Mouse (Mus musculus) left cerebral cortex, adult 2 months (tissue): ENCODE data around the gene Atp6v0a4. TPM values are rescaled to one million over a fixed set of nuclear protein-coding genes. Genes with fewer than 3 reads are reported as not detected.

Experiments
- DNase-seq, 2 experiments: peaks; one replicate each; pipeline ENCODE4 v3.0.0; 2021 to 2022; ENCODE audit warnings: low spot score in 2 of 2, mixed read lengths in 1 of 2; ENCODE audit errors: extremely low spot score in 1 of 2
- H3K27ac ChIP-seq: fragments of 200-600 bp; 2 replicates; pipeline ENCODE4 v1.8.1; 2022
- H3K4me3 ChIP-seq: fragments of 200-600 bp; 2 replicates; pipeline ENCODE4 v1.8.1; 2022
- CTCF ChIP-seq: fragments of 200-600 bp; IDR thresholded peaks from 2 replicates; pipeline ENCODE4 v1.8.1; 2022; ENCODE audit warnings: antibody characterized with exemption, mild to moderate bottlenecking, moderate library complexity
- intact Hi-C: fragments of 180-260 bp; cut with DNase I; formaldehyde crosslinking; loops from one replicate; pipeline ENCODE4 v1.15.1; 2025
- total RNA-seq, 2 experiments: library from RNA; stranded (reverse); gene quantifications; 2 replicates each; pipeline ENCODE4 v1.2.3; 2021

The Atp6v0a4 gene
- total RNA-seq, 2 experiments from 2014 or later = 2.0 to 2.3 TPM

DNA sequence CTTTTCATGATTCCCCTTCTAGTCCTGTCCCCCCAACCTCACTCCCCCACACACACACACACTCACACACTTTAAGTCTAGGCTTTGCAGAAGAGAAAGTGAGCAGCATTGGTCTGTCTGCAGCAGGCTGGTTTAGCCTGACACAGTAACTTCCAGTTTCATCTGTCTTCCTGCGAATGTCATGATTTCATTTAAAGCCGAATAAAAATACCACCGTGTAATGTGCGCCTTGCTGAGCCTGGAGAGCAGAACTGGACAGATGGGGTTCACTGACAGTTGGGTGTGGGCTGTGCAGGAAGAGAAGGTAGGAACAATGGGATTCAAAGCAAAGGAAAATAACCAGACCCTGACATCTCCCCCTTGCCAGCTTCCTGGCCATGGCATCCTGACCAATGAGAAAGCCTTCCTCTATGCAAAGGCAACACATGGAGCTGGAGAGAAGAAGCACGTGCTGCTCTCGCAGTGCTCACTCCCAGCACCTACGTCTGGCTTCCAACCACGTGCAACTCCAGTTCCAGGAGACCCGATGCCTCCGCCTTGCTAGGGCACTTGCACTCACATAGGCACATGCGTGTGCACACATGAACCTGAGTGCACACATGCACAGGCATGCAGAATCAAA lies 58.8 kb downstream of the Atp6v0a4 start:
- peak; percentile 11 to 31 for DNase-seq
- peak overlapping the region; percentile 17; the same call in 1 of the 2 replicates for H3K4me3 ChIP-seq
- intact Hi-C loops = loop anchor here (1.0 to 10.0 kb wide), 5 partner anchors 58 to 711 kb away; partner anchors contain the start of gene Trim24
- TF ChIP-seq CTCF = no peak
- H3K27ac ChIP-seq = peak overlapping the region; percentile 62

DNA sequence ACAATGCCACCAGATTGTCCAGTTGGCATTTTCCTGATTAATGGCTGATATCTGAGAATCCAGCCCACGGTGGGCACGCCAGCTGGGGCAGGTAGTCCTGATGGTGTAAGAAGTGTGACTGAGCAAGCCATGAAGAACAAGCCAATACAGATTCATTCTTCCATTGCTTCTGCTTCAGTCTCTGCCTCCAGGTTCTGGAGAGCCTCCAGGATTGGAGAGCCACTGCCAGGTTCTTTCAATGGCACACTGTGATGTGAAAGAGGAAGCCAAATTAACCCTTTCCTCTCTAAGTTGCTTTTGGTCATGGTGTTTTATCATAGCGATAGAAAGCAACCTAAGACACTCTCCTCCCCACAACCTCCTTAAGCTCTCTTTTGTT lies 59.3 kb downstream of the Atp6v0a4 start:
- DNase-seq = peak; percentile 32 to 45
- intact Hi-C loops = loop anchor here (2.0 to 10.0 kb wide), 3 partner anchors 193 to 710 kb away; partner anchors contain the start of gene Trim24
- TF ChIP-seq CTCF = no peak
- Histone ChIP-seq H3K4me3 (no peak overlapping the region), H3K27ac (peak overlapping the region; percentile 62; the same call in 1 of the 2 replicates)

- Histone ChIP-seq H3K27ac (no peak overlapping the region), H3K4me3 (no peak overlapping the region)
- TF ChIP-seq CTCF = no peak
- intact Hi-C loops = loop anchor here (2.0 to 10.0 kb wide), 3 partner anchors 192 to 710 kb away; partner anchors contain the start of gene Trim24
- no peak for DNase-seq
Observed at GRCm38 (mm10) chr6:38064621-38065020, 59.8 kb downstream of the Atp6v0a4 start.

DNA sequence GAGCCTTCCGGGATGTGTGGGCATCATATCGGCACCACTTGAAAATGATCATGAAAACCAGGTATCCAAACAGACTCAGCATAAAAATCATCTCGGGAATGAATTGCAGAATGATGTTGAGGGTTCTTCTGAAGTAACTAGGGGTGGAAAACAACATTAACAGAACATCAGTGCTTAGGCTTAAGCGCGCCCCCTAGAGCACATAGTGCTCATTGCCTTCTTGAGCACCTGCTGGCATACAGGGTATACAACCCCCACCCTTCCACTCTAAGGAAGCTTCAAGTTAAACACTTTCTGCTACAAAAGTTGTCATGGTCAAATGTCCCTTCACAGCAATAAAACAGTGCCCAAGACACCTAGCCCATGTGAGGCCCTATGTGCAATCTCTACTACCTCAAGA lies 65.6 kb downstream of the Atp6v0a4 start:
- H3K4me3 ChIP-seq = no peak overlapping the region
- DNase-seq = no peak
- no peak overlapping the region for H3K27ac ChIP-seq
- intact Hi-C loops = no loop called here
- TF ChIP-seq CTCF = peak; percentile 37

DNA sequence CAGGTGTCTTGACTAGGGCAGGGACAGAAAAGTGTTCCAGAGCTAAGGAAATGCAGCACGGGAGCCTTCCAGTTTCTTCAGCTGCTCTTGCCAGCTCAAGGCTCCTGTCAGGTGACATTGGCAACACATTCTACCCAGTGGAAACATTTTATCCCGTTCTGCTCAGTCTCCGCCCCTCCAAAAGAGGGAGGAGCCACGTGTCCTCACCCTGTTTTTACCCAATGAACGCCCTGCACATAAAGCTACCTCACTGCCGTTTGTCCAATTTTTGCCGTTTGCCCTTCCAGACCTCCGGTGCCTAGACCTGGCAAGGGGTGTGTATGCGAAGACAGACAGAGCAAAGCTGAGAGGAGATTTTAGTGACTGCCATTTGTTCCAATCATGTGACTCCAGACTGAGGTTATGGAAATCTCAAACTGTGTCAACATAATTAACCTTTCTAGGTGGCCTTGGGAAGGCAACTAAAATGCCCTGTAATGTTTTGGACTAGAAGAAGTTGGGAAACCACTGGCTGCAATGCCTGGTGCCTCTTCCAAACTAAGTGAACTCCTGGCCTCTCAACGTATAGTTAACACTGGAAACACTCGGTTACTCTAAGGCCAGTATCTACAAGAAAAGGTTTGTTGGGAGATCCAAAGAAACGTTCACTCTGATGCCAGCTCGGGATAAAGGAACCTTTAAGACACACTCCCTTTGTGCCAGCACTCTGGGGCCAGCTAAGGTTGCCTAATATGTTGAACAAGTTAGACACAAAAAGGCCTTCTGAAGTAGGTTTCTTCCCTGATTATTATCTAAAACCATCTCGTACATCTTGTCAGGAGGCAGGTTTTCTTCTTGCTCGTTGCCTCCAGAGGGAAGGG lies 68.7 kb downstream of the Atp6v0a4 start:
- no peak for TF ChIP-seq CTCF
- Histone ChIP-seq H3K27ac (no peak overlapping the region), H3K4me3 (no peak overlapping the region)
- no peak for DNase-seq
- intact Hi-C loops = no loop called here

GRCm38 (mm10) chr6:38049601-38050000 lies 74.8 kb downstream of the Atp6v0a4 start:
- intact Hi-C loops = no loop called here
- TF ChIP-seq CTCF = peak; percentile 4
- DNase-seq = no peak
- no peak overlapping the region for H3K4me3 ChIP-seq
- H3K27ac ChIP-seq = no peak overlapping the region

- TF ChIP-seq CTCF = no peak
- no peak overlapping the region for H3K4me3 ChIP-seq
- H3K27ac ChIP-seq = no peak overlapping the region
- no peak for DNase-seq
- intact Hi-C loops = no loop called here
Observed at GRCm38 (mm10) chr6:38048800-38049561, 75.4 kb downstream of the Atp6v0a4 start.

- Histone ChIP-seq H3K4me3 (no peak overlapping the region), H3K27ac (no peak overlapping the region)
- intact Hi-C loops = no loop called here
- no peak for DNase-seq
- no peak for TF ChIP-seq CTCF
Observed at GRCm38 (mm10) chr6:38048003-38048402, 76.4 kb downstream of the Atp6v0a4 start.

DNA sequence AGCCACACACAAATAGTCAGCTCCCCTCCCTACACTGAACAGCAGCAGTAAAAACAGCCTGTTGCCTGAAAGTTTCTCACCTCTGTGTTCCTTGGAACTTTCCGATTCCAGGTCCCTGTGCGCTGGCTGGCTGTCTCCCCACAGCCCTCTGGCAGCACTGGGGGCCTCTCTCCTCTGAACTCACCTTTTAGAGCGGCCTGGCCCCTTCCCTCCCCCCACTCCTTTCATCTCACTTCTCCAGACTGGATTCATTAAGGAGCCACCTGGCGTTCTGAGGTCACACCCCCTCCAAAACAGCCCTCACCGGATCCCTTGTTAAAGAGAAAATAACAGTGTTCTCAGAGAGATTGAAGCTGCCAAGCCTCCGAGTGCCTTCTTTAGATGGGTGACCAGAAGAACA lies 77.5 kb downstream of the Atp6v0a4 start, which contains the start of gene Svopl:
Gene Svopl (minus strand): TSS at position 159 of the 400 bp plus-strand sequence.
- intact Hi-C loops = no loop called here
- H3K4me3 ChIP-seq = no peak within 1 kb of the TSS
- no peak within 1 kb of the TSS for H3K27ac ChIP-seq
- DNase-seq = no peak
- TF ChIP-seq CTCF = no peak

- H3K4me3 ChIP-seq = no peak overlapping the region
- no peak for DNase-seq
- TF ChIP-seq CTCF = no peak
- no peak overlapping the region for H3K27ac ChIP-seq
- intact Hi-C loops = no loop called here
Observed at GRCm38 (mm10) chr6:38032801-38033566, 91.4 kb downstream of the Atp6v0a4 start.

- no peak overlapping the region for H3K27ac ChIP-seq
- no peak for TF ChIP-seq CTCF
- no peak overlapping the region for H3K4me3 ChIP-seq
- intact Hi-C loops = no loop called here
- peak; percentile 14 to 20 for DNase-seq
Observed at GRCm38 (mm10) chr6:38031924-38032540, 92.4 kb downstream of the Atp6v0a4 start.
